Comparison of ENCODE assay signal across 19 mouse cellular contexts in the genomic region with DNA sequence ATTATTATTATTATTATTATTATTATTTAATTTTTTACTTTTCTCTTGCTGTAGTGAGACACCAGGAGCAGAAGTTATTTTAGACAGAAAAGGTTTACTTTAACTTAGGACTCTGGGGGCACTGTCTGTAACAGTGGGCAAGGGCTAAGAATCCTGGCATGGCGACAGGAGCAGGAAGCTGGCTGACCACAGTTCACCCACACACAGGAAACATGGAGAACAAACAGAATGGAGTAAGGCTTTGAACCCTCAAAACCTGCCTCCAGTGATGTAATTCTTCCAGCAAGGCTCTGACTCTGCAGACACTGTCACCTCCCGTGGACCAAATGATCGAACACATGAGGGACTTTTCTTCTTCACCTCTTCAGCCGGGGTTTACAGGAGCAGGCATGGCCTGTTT. TPM values are rescaled to one million over a fixed set of nuclear protein-coding genes. Genes with fewer than 3 reads are reported as not detected.
"Had no signal": no experiment of that assay in that cellular context is flagged by ENCODE, and none has a peak within 500 bp of the region (broad histone marks: within the 10 kb centered on the region; RNA-seq: fewer than 3 reads in every experiment).

No protein-coding gene starts in this region.

- ATAC-seq: hindbrain, postnatal 0 days; intestine, embryonic 16.5 days had no signal

- DNase-seq: gastrocnemius, postnatal 14 days; gastrocnemius, postnatal 36 days; heart, adult 2 months; heart, postnatal 4 days; kidney, adult 11 months; kidney, adult 8-10 months; kidney, postnatal 10 days; kidney, postnatal 25 days; kidney, postnatal 4 days; layer of hippocampus, postnatal 36 days; left cerebral cortex, postnatal 4 days; liver, embryonic 13.5 days had no signal

RNA-seq across cellular contexts. Expression of a gene that starts 37.9 kb away (rescaled TPM):
- total RNA-seq: heart, adult 2 months; heart, postnatal 25 days; heart, postnatal 4 days; hindbrain, postnatal 0 days; layer of hippocampus, adult 2 months; layer of hippocampus, postnatal 10 days; layer of hippocampus, postnatal 36 days; left cerebral cortex, adult 18-20 months; left cerebral cortex, postnatal 10 days; left cerebral cortex, postnatal 4 days had no signal
